Mouse (Mus musculus): ENCODE data around the gene Mfn1. TPM values are rescaled to one million over a fixed set of nuclear protein-coding genes. Genes with fewer than 3 reads are reported as not detected.

Gene Mfn1
- polyA plus RNA-seq, 1 experiment from 2014 or later = 29.6 TPM

DNA sequence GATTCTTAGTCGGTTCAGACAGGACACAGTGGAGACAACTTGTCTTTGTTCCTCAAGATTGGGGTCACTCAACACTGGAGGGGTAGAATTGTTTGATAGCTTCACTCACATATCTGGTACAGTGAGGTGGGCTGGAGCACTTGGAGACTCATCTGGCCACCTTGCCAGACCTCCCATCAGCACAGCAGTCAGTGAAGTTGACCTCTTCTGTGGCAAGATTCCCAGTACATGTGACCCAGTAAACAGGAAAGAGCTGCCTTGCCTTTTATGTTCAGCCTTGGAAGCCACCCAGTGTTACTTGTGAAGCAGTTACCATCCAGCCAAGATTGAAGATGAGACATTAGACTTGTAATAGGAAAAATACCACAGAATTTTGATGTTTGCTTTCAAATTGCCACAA, 8.3 kb downstream of the Mfn1 start:
- no peak overlapping the region for H3K27ac ChIP-seq (ENCODE audit: low read depth, low read length)
- no peaks in the 10 kb centered on the region for H3K4me1 ChIP-seq (ENCODE audit: control insufficient read depth, insufficient read depth, low read length)
- no peak overlapping the region for H3K9ac ChIP-seq (ENCODE audit: low read depth, low read length)
- H3K9me3 ChIP-seq (ENCODE audit: control insufficient read depth, low read length) = no peaks in the 10 kb centered on the region
- H3K4me3 ChIP-seq (ENCODE audit: low read length) = no peak overlapping the region
- H3K27me3 ChIP-seq (ENCODE audit: control insufficient read depth, insufficient read depth, low read length) = no peaks in the 10 kb centered on the region
- WGBS = 97% methylated on average over 1 of the region's 1 CpGs
- no peak overlapping the region for H3K4me2 ChIP-seq (replicated peaks; ENCODE audit: low read depth, low read length)
- ATAC-seq (ENCODE audit: low FRiP score, low TSS enrichment) = no peak
- H3K36me3 ChIP-seq (ENCODE audit: control insufficient read depth, insufficient read depth, low read length) = peaks cover 27% of the 10 kb centered on the region; the same call in 1 of the 2 replicates

DNA sequence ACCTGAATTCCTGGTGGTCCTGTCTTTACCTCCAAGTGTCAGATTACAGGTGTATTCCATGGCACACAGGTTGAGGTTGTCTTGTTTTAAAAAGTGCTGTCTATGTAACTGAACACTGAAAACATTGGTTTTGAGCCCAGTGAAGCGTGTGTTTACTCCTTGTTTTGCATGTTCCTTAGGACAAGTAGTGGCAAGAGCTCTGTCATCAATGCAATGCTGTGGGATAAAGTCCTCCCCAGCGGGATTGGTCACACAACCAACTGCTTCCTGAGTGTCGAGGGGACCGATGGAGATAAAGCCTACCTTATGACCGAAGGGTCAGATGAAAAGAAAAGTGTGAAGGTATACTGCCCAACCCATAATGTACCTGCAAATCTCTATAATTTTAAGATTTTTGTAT, 8.8 kb downstream of the Mfn1 start:
- no peak for ATAC-seq (ENCODE audit: low FRiP score, low TSS enrichment)
- Histone ChIP-seq H3K4me3 (ENCODE audit: low read length) (no peak overlapping the region), H3K9me3 (ENCODE audit: control insufficient read depth, low read length) (no peaks in the 10 kb centered on the region), H3K4me2 (replicated peaks; ENCODE audit: low read depth, low read length) (no peak overlapping the region), H3K27ac (ENCODE audit: low read depth, low read length) (no peak overlapping the region), H3K4me1 (ENCODE audit: control insufficient read depth, insufficient read depth, low read length) (no peaks in the 10 kb centered on the region), H3K36me3 (ENCODE audit: control insufficient read depth, insufficient read depth, low read length) (peaks cover 30% of the 10 kb centered on the region; the same call in 1 of the 2 replicates), H3K27me3 (ENCODE audit: control insufficient read depth, insufficient read depth, low read length) (no peaks in the 10 kb centered on the region), H3K9ac (ENCODE audit: low read depth, low read length) (no peak overlapping the region)
- WGBS = 95% methylated on average over 5 of the region's 5 CpGs

DNA sequence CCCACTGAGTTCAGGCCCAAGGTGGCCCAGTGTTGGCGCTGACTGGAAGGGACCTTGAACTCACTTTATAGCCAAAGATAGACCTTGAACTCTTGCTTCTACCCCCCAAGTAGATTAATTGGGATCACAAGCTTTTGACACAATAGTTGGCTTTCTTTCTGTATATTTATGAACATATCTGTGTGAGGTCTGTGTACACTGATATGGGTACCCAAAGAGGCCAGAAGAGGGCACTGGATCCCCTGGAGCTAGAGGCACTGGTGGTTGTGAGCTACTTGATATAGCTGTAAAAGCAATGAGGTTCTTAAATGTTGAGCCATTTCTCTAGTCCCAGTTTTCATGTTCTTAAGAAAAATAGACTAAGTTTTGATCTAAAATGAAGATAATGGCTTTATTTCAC, 23.8 kb downstream of the Mfn1 start:
- H3K27ac ChIP-seq (ENCODE audit: low read depth, low read length) = no peak overlapping the region
- H3K9ac ChIP-seq (ENCODE audit: low read depth, low read length) = no peak overlapping the region
- H3K27me3 ChIP-seq (ENCODE audit: control insufficient read depth, insufficient read depth, low read length) = no peaks in the 10 kb centered on the region
- no peaks in the 10 kb centered on the region for H3K4me1 ChIP-seq (ENCODE audit: control insufficient read depth, insufficient read depth, low read length)
- 82% methylated on average over 1 of the region's 1 CpGs for WGBS
- no peak overlapping the region for H3K4me3 ChIP-seq (ENCODE audit: low read length)
- no peak for ATAC-seq (ENCODE audit: low FRiP score, low TSS enrichment)
- H3K4me2 ChIP-seq (replicated peaks; ENCODE audit: low read depth, low read length) = no peak overlapping the region
- no peaks in the 10 kb centered on the region for H3K9me3 ChIP-seq (ENCODE audit: control insufficient read depth, low read length)
- H3K36me3 ChIP-seq (ENCODE audit: control insufficient read depth, insufficient read depth, low read length) = peaks cover 25% of the 10 kb centered on the region

DNA sequence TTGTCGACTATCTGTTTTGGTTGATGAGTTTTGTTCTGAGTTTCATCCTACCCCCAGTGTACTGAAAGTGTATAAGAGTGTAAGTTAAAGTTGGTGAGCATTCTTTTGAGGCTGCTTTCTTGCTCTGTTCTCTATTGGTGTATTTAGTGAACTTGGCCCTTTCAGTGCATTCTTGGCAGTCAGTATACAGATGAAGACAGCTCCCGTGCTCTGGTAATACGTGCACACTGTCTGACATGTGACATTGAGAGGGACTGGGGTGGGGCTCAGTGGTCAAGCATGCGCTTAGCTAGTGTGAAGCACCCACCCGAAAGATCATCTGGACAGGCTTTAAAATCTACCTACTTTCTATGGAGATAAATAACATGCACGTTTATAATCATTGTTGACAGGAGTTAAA, 34.1 kb downstream of the Mfn1 start:
- Histone ChIP-seq H3K27me3 (ENCODE audit: control insufficient read depth, insufficient read depth, low read length) (no peaks in the 10 kb centered on the region), H3K27ac (ENCODE audit: low read depth, low read length) (no peak overlapping the region), H3K4me3 (ENCODE audit: low read length) (no peak overlapping the region), H3K9ac (ENCODE audit: low read depth, low read length) (no peak overlapping the region), H3K36me3 (ENCODE audit: control insufficient read depth, insufficient read depth, low read length) (peaks cover 29% of the 10 kb centered on the region), H3K9me3 (ENCODE audit: control insufficient read depth, low read length) (no peaks in the 10 kb centered on the region), H3K4me2 (replicated peaks; ENCODE audit: low read depth, low read length) (no peak overlapping the region), H3K4me1 (ENCODE audit: control insufficient read depth, insufficient read depth, low read length) (no peaks in the 10 kb centered on the region)
- WGBS = 94% methylated on average over 6 of the region's 6 CpGs
- ATAC-seq (ENCODE audit: low FRiP score, low TSS enrichment) = no peak

DNA sequence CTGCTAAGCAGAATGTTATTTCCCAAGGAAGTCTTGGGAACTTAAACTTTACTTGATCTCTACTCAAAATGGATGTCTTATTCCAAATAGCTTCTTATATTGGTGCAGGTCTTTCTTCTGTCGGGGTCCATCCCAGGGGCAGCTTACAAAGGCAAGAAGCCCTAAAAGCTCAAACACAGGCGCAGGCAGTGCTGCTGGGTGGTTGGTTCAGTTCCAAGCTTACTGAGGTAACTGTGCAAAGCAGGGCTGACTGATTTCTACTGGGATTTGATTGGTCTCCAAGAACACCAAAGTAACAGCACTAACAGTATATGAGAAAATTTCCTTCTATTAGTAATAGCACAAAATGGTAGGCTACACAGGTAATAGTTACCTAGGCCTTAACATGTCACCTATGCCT, 43.8 kb downstream of the Mfn1 start:
- H3K4me1 ChIP-seq (ENCODE audit: control insufficient read depth, insufficient read depth, low read length) = no peaks in the 10 kb centered on the region
- no peaks in the 10 kb centered on the region for H3K9me3 ChIP-seq (ENCODE audit: control insufficient read depth, low read length)
- H3K27ac ChIP-seq (ENCODE audit: low read depth, low read length) = no peak overlapping the region
- no peaks in the 10 kb centered on the region for H3K27me3 ChIP-seq (ENCODE audit: control insufficient read depth, insufficient read depth, low read length)
- WGBS = 94% methylated on average over 2 of the region's 2 CpGs
- no peak overlapping the region for H3K4me3 ChIP-seq (ENCODE audit: low read length)
- no peak overlapping the region for H3K9ac ChIP-seq (ENCODE audit: low read depth, low read length)
- peaks cover 51% of the 10 kb centered on the region for H3K36me3 ChIP-seq (ENCODE audit: control insufficient read depth, insufficient read depth, low read length)
- ATAC-seq (ENCODE audit: low FRiP score, low TSS enrichment) = no peak
- no peak overlapping the region for H3K4me2 ChIP-seq (replicated peaks; ENCODE audit: low read depth, low read length)

DNA sequence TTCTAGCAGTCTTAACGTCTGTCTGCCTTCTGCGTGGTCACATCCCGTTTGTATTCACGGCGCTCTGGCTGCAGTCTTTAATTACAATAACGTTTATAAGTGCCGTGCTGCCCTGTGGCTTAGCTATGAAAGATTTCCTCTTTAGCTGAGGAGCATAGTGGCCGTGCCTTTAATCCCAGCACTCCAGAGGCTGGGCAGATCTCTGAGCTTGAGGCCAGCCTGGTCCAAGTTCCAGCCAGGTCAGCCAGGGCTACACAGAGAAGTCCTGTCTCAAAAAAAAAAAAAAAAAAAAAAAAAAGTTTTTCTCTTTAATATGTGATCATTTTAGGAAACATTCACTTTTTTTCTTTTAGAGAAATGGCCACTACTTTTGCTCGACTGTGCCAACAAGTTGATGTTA, 44.6 kb downstream of the Mfn1 start:
- 75% methylated on average over 9 of the region's 9 CpGs for WGBS
- Histone ChIP-seq H3K4me1 (ENCODE audit: control insufficient read depth, insufficient read depth, low read length) (no peaks in the 10 kb centered on the region), H3K9me3 (ENCODE audit: control insufficient read depth, low read length) (no peaks in the 10 kb centered on the region), H3K27ac (ENCODE audit: low read depth, low read length) (no peak overlapping the region), H3K9ac (ENCODE audit: low read depth, low read length) (no peak overlapping the region), H3K27me3 (ENCODE audit: control insufficient read depth, insufficient read depth, low read length) (no peaks in the 10 kb centered on the region), H3K4me3 (ENCODE audit: low read length) (no peak overlapping the region), H3K36me3 (ENCODE audit: control insufficient read depth, insufficient read depth, low read length) (peaks cover 44% of the 10 kb centered on the region), H3K4me2 (replicated peaks; ENCODE audit: low read depth, low read length) (no peak overlapping the region)
- ATAC-seq (ENCODE audit: low FRiP score, low TSS enrichment) = no peak

DNA sequence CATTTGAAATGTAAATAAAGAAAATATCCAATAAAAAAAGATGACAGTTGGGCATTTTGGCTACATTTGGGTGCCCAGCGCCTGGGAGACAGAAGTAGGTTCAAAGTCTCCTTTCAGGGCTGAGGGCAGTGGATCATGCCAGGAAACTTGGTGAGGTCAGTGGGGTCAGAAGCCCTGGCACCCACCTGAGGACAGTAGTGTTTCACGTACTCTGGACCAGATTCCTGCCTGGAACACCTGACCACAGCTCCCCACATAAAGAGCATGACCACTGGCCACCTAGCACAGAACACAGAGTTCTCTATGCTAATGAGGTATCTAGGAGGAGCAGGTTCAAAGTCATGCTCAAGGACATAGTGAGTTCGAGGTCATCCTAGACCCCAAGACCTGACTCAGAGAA, 45.9 kb downstream of the Mfn1 start:
- no peaks in the 10 kb centered on the region for H3K4me1 ChIP-seq (ENCODE audit: control insufficient read depth, insufficient read depth, low read length)
- ATAC-seq (ENCODE audit: low FRiP score, low TSS enrichment) = no peak
- H3K27ac ChIP-seq (ENCODE audit: low read depth, low read length) = no peak overlapping the region
- H3K4me3 ChIP-seq (ENCODE audit: low read length) = no peak overlapping the region
- WGBS = 95% methylated on average over 3 of the region's 3 CpGs
- H3K4me2 ChIP-seq (replicated peaks; ENCODE audit: low read depth, low read length) = no peak overlapping the region
- no peak overlapping the region for H3K9ac ChIP-seq (ENCODE audit: low read depth, low read length)
- no peaks in the 10 kb centered on the region for H3K27me3 ChIP-seq (ENCODE audit: control insufficient read depth, insufficient read depth, low read length)
- no peaks in the 10 kb centered on the region for H3K9me3 ChIP-seq (ENCODE audit: control insufficient read depth, low read length)
- H3K36me3 ChIP-seq (ENCODE audit: control insufficient read depth, insufficient read depth, low read length) = peaks cover 35% of the 10 kb centered on the region

DNA sequence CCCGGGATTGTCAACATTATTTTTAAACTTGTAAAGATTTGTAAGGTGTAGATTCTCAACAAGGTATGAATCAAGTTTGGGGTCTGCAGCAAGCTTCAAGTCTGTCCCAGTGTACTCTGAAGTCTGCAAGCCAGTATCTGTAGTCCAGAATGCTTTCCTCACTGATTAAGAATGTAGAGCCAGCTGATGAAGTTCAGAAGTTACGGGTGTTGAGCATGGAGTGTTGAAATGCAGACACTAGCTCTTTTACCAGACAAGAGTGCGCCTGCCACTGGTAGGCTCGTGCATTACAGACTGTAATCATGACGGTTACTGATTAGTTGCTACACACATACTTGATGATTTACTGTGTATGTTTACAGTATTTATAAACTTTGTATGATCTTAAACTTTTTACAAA, 49.5 kb downstream of the Mfn1 start:
- ATAC-seq (ENCODE audit: low FRiP score, low TSS enrichment) = no peak
- H3K4me3 ChIP-seq (ENCODE audit: low read length) = no peak overlapping the region
- H3K27ac ChIP-seq (ENCODE audit: low read depth, low read length) = no peak overlapping the region

DNA sequence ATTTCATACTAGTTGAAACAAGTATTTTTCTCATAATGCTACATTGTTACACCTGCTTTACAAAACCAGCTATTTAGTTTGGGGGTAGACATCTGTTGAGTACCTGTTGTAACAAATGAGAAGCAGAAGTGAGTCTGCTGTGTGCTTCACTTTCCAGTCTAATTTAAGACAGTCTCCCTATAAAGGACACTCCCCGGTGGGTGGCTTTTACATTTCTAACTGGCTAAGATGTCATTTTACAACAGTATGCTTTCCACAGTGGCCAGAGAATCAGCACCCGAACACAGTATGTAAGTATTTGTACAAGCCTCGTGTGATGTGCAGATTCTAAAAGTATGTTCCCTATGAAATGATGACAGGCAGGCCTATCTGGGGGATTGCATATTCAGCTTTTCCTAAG, 51.5 kb downstream of the Mfn1 start:
- ATAC-seq (ENCODE audit: low FRiP score, low TSS enrichment) = no peak
- H3K9me3 ChIP-seq (ENCODE audit: control insufficient read depth, low read length) = no peaks in the 10 kb centered on the region
- no peak overlapping the region for H3K27ac ChIP-seq (ENCODE audit: low read depth, low read length)
- no peak overlapping the region for H3K9ac ChIP-seq (ENCODE audit: low read depth, low read length)
- no peaks in the 10 kb centered on the region for H3K27me3 ChIP-seq (ENCODE audit: control insufficient read depth, insufficient read depth, low read length)
- H3K4me3 ChIP-seq (ENCODE audit: low read length) = no peak overlapping the region
- H3K4me2 ChIP-seq (replicated peaks; ENCODE audit: low read depth, low read length) = no peak overlapping the region
- H3K4me1 ChIP-seq (ENCODE audit: control insufficient read depth, insufficient read depth, low read length) = no peaks in the 10 kb centered on the region
- peaks cover 24% of the 10 kb centered on the region; the same call in 1 of the 2 replicates for H3K36me3 ChIP-seq (ENCODE audit: control insufficient read depth, insufficient read depth, low read length)
- WGBS = 87% methylated on average over 3 of the region's 3 CpGs

More for the DNA sequence above, 49.5 kb downstream of the Mfn1 start:
- 95% methylated on average over 5 of the region's 5 CpGs for WGBS
- no peaks in the 10 kb centered on the region for H3K4me1 ChIP-seq (ENCODE audit: control insufficient read depth, insufficient read depth, low read length)
- no peak overlapping the region for H3K4me2 ChIP-seq (replicated peaks; ENCODE audit: low read depth, low read length)
- no peaks in the 10 kb centered on the region for H3K9me3 ChIP-seq (ENCODE audit: control insufficient read depth, low read length)
- peaks cover 37% of the 10 kb centered on the region; the same call in 1 of the 2 replicates for H3K36me3 ChIP-seq (ENCODE audit: control insufficient read depth, insufficient read depth, low read length)
- no peak overlapping the region for H3K9ac ChIP-seq (ENCODE audit: low read depth, low read length)
- no peaks in the 10 kb centered on the region for H3K27me3 ChIP-seq (ENCODE audit: control insufficient read depth, insufficient read depth, low read length)

DNA sequence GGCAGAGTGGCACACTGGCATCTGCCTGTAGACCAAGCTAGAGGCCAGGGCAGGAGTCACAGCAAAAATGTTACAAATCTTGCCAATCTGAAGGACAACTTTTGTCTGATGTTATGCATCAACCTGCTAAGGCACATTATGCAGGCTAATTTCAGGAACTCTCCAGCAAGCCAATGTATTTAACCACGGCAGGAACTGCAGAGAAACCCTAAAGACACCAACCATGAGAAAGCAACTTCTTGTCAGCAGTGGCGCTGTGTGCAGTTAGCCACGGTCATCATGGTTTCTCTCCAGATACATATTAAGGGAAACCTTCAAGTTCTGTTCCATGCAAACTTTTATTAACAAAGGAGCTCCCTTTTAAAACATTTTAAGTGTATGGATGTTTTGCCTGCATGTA, 52.6 kb downstream of the Mfn1 start:
- ATAC-seq (ENCODE audit: low FRiP score, low TSS enrichment) = no peak

More for the DNA sequence above, 52.6 kb downstream of the Mfn1 start:
- H3K4me2 ChIP-seq (replicated peaks; ENCODE audit: low read depth, low read length) = no peak overlapping the region
- WGBS = 89% methylated on average over 3 of the region's 3 CpGs
- peaks cover 25% of the 10 kb centered on the region; the same call in 1 of the 2 replicates for H3K36me3 ChIP-seq (ENCODE audit: control insufficient read depth, insufficient read depth, low read length)
- no peak overlapping the region for H3K27ac ChIP-seq (ENCODE audit: low read depth, low read length)
- no peaks in the 10 kb centered on the region for H3K27me3 ChIP-seq (ENCODE audit: control insufficient read depth, insufficient read depth, low read length)
- H3K9ac ChIP-seq (ENCODE audit: low read depth, low read length) = no peak overlapping the region
- no peak overlapping the region for H3K4me3 ChIP-seq (ENCODE audit: low read length)
- no peaks in the 10 kb centered on the region for H3K4me1 ChIP-seq (ENCODE audit: control insufficient read depth, insufficient read depth, low read length)
- no peaks in the 10 kb centered on the region for H3K9me3 ChIP-seq (ENCODE audit: control insufficient read depth, low read length)

Data from kidney, embryonic 14.5 days (tissue).